Mouse (Mus musculus) brain, embryonic 14.5 days (tissue): Measurements from ENCODE around the gene Slc16a10.
A peak's percentile ranks its signal among the peaks of the same experiment; 100 is the strongest.

Source experiments
- CTCF ChIP-seq: fragments of 200-500 bp; IDR thresholded peaks from 2 replicates; pipeline ENCODE4 v1.5.1; 2012; ENCODE audit warnings: inconsistent platforms, mild to moderate bottlenecking, moderate library complexity, borderline replicate concordance; ENCODE audit not compliant: insufficient read depth, insufficient read length; ENCODE audit errors: extremely low read depth
- POLR2A ChIP-seq: fragments of 200-500 bp; IDR thresholded peaks from 2 replicates; pipeline ENCODE4 v1.6.1; 2012; ENCODE audit warnings: mild to moderate bottlenecking, inconsistent platforms, borderline replicate concordance; ENCODE audit not compliant: poor library complexity, insufficient read depth, insufficient read length, severe bottlenecking; ENCODE audit errors: extremely low read depth

- TF ChIP-seq POLR2A: no peak
- peak; percentile 10; the same call in 1 of the 2 replicates for TF ChIP-seq CTCF
Observed at GRCm38 (mm10) chr10:40053257-40053895, 88.7 kb downstream of the Slc16a10 start.
